Mouse (Mus musculus): ENCODE data around the gene H1f0.

GRCm38 (mm10) chr15:78984286-78984778 lies 43.9 kb upstream of the H1f0 start:
- TF ChIP-seq CTCF (conservative IDR thresholded peaks at IDR 0.05; ENCODE audit: insufficient read depth, insufficient read length, low read depth, low read length): no peak
- no peak for TF ChIP-seq POLR2A (IDR thresholded peaks at IDR 0.05; ENCODE audit: low read depth, low read length)

Measured in kidney, adult 2 months (tissue).